Mouse (Mus musculus) naive thymus-derived CD4-positive, alpha-beta T cell, adult 2 months (primary cell): ENCODE measurements around the gene Npb.

Experiments used
- DNase-seq: peaks from one replicate; pipeline ENCODE4 v3.0.0-alpha.2; 2011; ENCODE audit warnings: low read depth

Npb gene

DNA sequence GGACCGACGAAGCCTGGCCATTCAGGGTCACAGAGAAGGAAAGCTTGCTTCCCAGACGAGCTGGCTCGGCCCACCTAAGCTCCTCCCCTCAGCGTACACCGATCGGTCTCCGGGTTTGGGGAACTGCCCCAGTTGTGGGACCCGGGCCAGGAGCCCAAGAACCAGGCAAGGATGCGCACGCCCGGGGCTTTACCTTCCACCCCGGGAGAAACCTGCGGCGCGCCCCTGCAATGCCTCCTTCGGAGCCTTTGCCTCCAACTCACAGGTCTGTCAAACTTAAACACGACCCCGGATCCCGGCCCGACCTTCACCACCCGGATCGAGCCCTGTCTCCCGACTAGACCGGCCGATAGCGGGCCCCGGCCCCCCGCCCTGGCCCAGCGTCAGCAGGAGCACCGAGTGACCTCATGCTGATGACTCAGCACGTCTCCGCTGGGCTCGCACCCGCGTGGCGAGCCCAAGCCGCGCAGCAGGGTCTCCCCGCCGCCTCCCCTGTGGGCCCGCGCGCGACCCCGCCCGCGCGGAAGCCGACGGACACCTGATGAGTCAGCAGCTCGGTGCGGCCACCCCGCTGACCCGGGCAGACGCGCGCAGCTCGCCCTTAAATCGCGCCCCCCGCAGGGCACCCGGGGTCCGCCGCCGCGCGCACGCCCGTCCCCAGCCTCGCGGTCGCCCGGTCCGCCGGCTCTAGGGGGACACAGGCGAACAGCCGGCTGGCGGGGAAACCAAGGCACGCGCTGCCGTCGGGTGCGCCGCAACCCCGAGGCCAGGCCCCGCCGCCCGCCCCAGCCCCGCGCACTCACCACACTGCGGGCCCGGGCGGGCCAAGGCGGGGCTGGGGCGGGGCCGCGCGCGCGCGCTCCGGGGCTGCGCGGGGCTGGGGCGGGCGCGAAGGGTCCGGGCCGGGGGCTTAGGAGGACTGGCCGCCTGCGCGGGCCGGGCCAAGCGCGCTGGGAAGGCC is 24.6 kb downstream of the Npb start:
- peak; percentile 61 for DNase-seq

DNA sequence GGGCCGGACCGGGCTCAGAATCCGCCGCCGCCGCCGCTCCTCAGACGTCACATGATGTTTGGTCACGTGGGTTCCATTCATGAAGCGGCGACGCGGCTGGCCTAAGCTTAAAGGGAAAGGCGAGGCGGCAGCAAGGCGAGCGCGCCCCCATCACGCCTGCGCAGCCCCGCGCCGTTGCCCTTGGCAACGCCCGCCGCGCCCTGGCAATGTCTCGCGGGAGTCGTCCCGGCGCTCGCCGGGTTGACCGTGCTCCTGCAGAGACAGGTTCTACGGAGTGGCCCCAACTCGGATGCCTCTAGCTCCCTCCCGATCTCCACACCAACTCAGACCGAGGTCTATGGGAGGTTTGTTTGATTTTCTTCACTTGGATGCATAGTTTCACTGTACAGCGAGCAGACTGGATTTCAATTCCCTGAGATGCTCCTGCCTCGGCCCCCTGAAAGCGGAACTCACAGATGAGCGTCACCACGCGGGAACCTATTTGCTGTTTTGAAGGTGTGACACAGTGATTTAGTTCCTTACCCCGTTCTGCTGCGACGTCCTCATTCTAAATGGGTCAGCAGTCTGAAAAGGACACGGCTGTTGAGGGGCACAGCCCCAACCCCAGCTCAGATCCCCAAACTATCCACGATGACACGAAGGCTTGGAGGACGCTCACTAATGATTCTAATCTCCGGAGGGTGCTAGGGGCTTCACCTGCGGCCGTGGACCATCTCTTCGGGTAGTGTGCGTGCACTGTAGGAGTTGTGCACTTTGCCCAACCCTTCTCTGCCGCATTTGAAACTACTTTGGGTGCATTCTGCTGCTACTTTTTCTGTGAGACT is 25.5 kb downstream of the Npb start, which contains the start of gene Mafg:
TSS of gene Mafg (minus strand) at position 81 of the 824 bp plus-strand sequence.
- DNase-seq, result peak; percentile 94

DNA sequence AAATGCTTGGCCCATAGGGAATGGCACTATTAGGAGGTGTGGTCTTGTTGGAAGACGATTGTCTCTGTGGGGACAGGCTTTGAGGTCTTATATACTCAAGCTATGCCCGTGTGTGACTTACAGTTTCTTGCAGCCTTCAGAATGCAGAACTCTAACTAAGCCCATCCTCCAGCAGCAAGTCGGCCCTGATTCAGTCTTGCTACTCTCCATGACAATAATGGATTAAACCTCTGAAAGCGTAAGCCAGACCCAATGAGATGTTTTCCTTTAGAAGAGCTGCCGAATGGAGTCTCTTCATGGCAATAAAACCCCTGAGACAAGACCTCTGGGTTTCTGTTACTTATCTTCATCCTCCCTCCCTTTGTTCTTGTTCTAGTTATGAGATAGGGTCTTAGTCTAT is 26.5 kb downstream of the Npb start:
- no peak for DNase-seq

DNA sequence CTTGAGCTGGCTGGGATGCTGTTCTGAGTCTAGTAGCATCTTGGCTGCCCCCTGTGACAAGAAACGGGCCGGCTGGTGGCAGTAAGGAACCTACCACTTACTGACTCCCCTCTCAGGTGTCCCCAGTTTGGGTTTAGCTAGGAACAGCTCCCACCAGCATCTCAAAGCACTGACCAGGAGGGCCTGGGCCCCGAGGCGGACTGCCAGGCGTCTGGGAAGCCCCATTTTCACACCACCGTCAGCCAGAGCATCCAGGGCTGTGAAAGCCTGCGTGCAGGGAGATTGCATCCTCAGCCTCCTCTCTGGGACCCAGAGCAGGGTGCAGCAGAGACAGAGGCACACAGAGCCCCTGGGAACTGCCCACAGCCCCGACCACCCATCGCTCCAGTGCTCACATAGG is 33.0 kb downstream of the Npb start:
- no peak for DNase-seq

DNA sequence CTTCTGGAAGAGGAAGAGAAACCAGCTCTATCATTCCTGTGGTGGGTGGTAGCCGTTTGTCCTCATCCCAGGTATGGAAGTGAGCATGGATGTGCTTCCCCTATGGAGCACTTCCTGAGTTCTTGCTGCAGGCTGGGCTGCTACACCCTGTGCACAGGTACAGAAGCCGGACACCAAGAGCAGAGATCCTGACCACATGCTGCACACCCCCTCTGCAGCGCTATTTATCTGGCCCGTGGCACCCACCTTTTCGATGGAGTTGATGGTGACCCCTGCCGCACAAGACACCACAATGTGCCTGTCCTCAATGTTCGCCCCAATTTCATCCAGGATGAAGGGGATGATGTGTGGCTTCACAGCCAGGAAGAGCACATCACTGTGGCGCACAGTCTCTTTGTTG is 33.6 kb downstream of the Npb start:
- DNase-seq, result no peak

DNA sequence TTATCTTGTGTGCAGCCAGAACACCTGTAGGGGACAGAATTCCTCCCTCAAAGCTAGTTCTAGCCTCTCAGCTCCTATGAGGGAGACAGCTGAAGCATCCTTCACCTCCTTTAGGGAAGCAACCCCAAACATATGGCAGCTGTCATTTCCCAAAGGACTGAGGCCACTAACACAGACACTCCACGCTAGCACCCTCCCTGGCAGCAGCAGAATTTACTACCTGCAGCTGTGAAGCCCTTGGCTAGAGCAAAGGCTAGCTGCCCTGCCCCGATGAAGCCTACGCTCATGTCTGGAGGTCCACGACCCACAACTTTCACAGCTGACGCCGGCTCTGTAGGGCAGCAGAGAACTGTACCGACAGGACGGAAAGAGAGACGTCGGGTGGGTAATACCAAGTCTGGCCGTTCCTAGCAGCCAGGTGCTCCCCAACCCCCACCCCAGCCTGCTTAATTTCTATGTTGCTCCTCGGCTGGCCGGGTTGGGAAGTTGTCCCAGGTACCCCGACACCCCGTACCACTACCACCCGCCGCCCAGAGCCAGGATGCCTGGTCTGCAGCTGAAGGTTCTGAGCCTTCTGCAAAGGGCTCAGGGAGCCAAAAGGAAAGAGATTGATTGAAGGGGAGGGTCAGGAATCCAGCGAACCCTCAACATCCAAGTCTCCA is 34.8 kb downstream of the Npb start:
- no peak for DNase-seq

- DNase-seq, result peak; percentile 94
Measured at GRCm38 (mm10) chr11:120643601-120643987, 35.3 kb downstream of the Npb start, which contains the start of gene Pycr1. Pycr1 (minus strand) TSS chr11:120643769.

GRCm38 (mm10) chr11:120647047-120647830 is 39.0 kb downstream of the Npb start:
- no peak for DNase-seq

GRCm38 (mm10) chr11:120648001-120648476 is 39.8 kb downstream of the Npb start, which contains the start of gene Myadml2:
Myadml2 (minus strand) TSS chr11:120648158.
- DNase-seq, result no peak

GRCm38 (mm10) chr11:120651872-120652271 is 43.6 kb downstream of the Npb start:
- DNase-seq, result no peak

GRCm38 (mm10) chr11:120654741-120655140 is 46.5 kb downstream of the Npb start:
- no peak for DNase-seq

DNA sequence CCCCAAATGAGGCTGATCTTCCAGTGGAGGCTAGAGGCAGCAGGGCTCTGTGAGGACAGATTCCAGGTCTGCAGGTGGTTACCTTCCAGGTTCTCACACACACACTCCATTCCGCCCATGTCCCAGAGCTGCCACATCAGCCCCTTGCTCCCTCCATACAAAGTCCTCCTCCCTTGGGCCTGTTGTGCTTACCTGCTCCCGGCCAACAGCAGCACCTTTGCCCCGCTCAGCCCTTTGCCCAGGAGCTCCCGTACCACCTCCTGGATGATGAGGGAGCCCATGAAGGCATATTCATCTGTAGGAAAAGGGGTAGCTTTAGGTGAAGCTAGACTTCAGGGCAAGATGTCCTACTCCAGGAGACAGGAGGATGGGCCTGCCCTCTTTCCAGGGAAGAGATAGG is 49.0 kb downstream of the Npb start:
- no peak for DNase-seq
